Comparison of ENCODE assay signal across 7 mouse cellular contexts in the genomic region with DNA sequence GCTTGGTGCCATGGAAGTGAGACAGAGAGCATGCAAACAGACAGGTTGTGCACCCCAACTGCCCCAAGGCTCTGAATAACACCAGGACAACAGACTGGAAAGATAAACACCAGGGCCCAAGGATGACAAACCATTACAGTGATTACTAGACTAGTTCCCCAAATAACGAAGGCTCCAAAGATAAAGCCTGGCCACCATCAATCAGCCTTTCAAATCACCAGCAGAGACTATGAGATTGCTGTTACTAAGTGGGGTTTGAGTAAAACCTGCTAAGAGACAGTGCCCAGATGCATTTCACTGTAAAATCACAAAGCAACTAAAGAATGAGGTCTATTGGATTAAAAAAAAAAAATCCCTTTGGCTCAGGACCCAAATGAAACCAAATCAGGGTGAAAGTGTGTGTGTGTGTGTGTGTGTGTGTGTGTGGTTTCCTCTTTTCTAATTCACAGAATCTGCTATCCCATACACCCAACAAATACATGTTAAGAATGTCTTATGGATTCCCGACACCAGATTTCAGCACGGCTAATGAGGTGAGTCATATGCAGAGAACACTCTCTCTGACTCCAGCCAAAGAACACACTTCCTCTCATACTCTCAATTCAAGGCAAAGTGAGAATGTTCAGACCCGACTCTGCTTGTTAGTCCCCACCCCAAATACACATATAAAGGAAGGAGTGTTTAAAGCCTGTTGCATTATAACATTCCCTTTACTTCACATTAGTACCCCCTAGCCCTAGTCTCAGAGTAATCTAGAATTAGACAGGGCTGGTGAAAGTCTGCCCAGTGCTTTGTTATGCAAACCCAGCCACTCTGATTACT. TPM values are rescaled to one million over a fixed set of nuclear protein-coding genes. Genes with fewer than 3 reads are reported as not detected.
DNase-seq lines count a peak whose midpoint lies in the region; ATAC-seq and TF ChIP-seq lines count a peak whose summit lies in the region.

No protein-coding gene starts in this region.

- peak overlapping the region; percentile 17; the same call in 1 of the 2 replicates for H3K4me2 ChIP-seq in lung, embryonic 16.5 days (ENCODE audit: low read depth, low read length)
- peak overlapping the region; percentile 88 for H3K4me2 ChIP-seq in embryonic facial prominence, embryonic 15.5 days (replicated peaks)
- H3K4me2 ChIP-seq in limb, embryonic 13.5 days (replicated peaks): peak overlapping the region; percentile 84
- peak overlapping the region; percentile 82 for H3K4me2 ChIP-seq in stomach, embryonic 14.5 days (replicated peaks; ENCODE audit: low read depth, low read length)

- no peaks in the 10 kb centered on the region for H3K27me3 ChIP-seq in lung, embryonic 16.5 days (ENCODE audit: control insufficient read depth, insufficient read depth, low read depth, low read length)
- no peaks in the 10 kb centered on the region for H3K27me3 ChIP-seq in embryonic facial prominence, embryonic 15.5 days
- H3K27me3 ChIP-seq in limb, embryonic 13.5 days: no peaks in the 10 kb centered on the region
- no peaks in the 10 kb centered on the region for H3K27me3 ChIP-seq in stomach, embryonic 14.5 days (ENCODE audit: control insufficient read depth, insufficient read depth, low read length)

- no peak for TF ChIP-seq POLR2A in lung, adult 2 months (IDR thresholded peaks at IDR 0.05; ENCODE audit: borderline replicate concordance, extremely low read depth, low read depth, low read length)

- WGBS in lung, embryonic 16.5 days: 6% methylated on average over 4 of the region's 4 CpGs
- WGBS in lung, adult 2 months: 12% methylated on average over 4 of the region's 4 CpGs
- WGBS in embryonic facial prominence, embryonic 15.5 days: 13% methylated on average over 4 of the region's 4 CpGs
- 20% methylated on average over 4 of the region's 4 CpGs for WGBS in limb, embryonic 13.5 days
- 8% methylated on average over 4 of the region's 4 CpGs for WGBS in stomach, embryonic 14.5 days

- H3K9ac ChIP-seq in lung, embryonic 16.5 days (ENCODE audit: low read length): no peak overlapping the region
- no peak overlapping the region for H3K9ac ChIP-seq in embryonic facial prominence, embryonic 15.5 days
- 0 out of 2 replicates have a peak overlapping the region, but pooled peaks have one; percentile 19 for H3K9ac ChIP-seq in limb, embryonic 13.5 days
- no peak overlapping the region for H3K9ac ChIP-seq in stomach, embryonic 14.5 days (replicated peaks; ENCODE audit: low read depth, low read length)

- ATAC-seq in lung, embryonic 16.5 days (ENCODE audit: low read depth): no peak
- no peak for ATAC-seq in embryonic facial prominence, embryonic 15.5 days (ENCODE audit: insufficient number of reproducible peaks, low FRiP score, low TSS enrichment, low read depth)
- ATAC-seq in limb, embryonic 13.5 days (ENCODE audit: low FRiP score, low read depth): no peak
- ATAC-seq in stomach, embryonic 14.5 days (ENCODE audit: insufficient number of reproducible peaks, insufficient read depth, low FRiP score, low read depth): no peak

- peaks cover 71% of the 10 kb centered on the region for H3K4me1 ChIP-seq in lung, embryonic 16.5 days (replicated peaks; ENCODE audit: control insufficient read depth, insufficient read depth, low read length)
- H3K4me1 ChIP-seq in lung, adult 2 months (ENCODE audit: control insufficient read depth, insufficient read depth, low read length): peaks cover 42% of the 10 kb centered on the region
- peaks cover 85% of the 10 kb centered on the region for H3K4me1 ChIP-seq in embryonic facial prominence, embryonic 15.5 days
- peaks cover 84% of the 10 kb centered on the region for H3K4me1 ChIP-seq in limb, embryonic 13.5 days
- H3K4me1 ChIP-seq in stomach, embryonic 14.5 days (ENCODE audit: control insufficient read depth, insufficient read depth, low read length): peaks cover 66% of the 10 kb centered on the region

- no peaks in the 10 kb centered on the region for H3K9me3 ChIP-seq in lung, embryonic 16.5 days (ENCODE audit: control insufficient read depth, low read length)
- H3K9me3 ChIP-seq in embryonic facial prominence, embryonic 15.5 days (replicated peaks): no peaks in the 10 kb centered on the region
- no peaks in the 10 kb centered on the region for H3K9me3 ChIP-seq in limb, embryonic 13.5 days
- H3K9me3 ChIP-seq in stomach, embryonic 14.5 days (ENCODE audit: control insufficient read depth, low read depth, low read length): no peaks in the 10 kb centered on the region

- no peaks in the 10 kb centered on the region for H3K36me3 ChIP-seq in lung, embryonic 16.5 days (ENCODE audit: control insufficient read depth, insufficient read depth, low read length)
- peaks cover under 1% of the 10 kb centered on the region; the same call in 1 of the 2 replicates for H3K36me3 ChIP-seq in embryonic facial prominence, embryonic 15.5 days
- no peaks in the 10 kb centered on the region; the same call in 1 of the 2 replicates for H3K36me3 ChIP-seq in limb, embryonic 13.5 days
- no peaks in the 10 kb centered on the region; the same call in 1 of the 2 replicates for H3K36me3 ChIP-seq in stomach, embryonic 14.5 days (ENCODE audit: control insufficient read depth, insufficient read depth, low read length)

- TF ChIP-seq CTCF in lung, adult 2 months (IDR thresholded peaks at IDR 0.05; ENCODE audit: insufficient read depth, low read length): no peak

- H3K4me3 ChIP-seq in lung, embryonic 16.5 days (ENCODE audit: low read length): no peak overlapping the region
- H3K4me3 ChIP-seq in lung, adult 2 months (replicated peaks; ENCODE audit: extremely low read depth, low read depth, low read length): no peak overlapping the region
- peak overlapping the region; percentile 20 for H3K4me3 ChIP-seq in embryonic facial prominence, embryonic 15.5 days (replicated peaks)
- H3K4me3 ChIP-seq in limb, embryonic 13.5 days: no peak overlapping the region
- H3K4me3 ChIP-seq in stomach, embryonic 14.5 days (ENCODE audit: low read depth, low read length): no peak overlapping the region

- peak overlapping the region; percentile 50 for H3K27ac ChIP-seq in lung, embryonic 16.5 days (ENCODE audit: low read length)
- H3K27ac ChIP-seq in embryonic facial prominence, embryonic 15.5 days (replicated peaks): peak overlapping the region; percentile 71
- H3K27ac ChIP-seq in limb, embryonic 13.5 days: no peak overlapping the region
- H3K27ac ChIP-seq in stomach, embryonic 14.5 days (ENCODE audit: low read length): peak overlapping the region; percentile 30; the same call in 1 of the 2 replicates

- no peak for DNase-seq in lung, adult 2 months
- no peak for DNase-seq in c-Kit-positive CD71-positive TER-119-positive erythroid progenitor cells, embryonic 14.5 days (ENCODE audit: low spot score)
- no peak for DNase-seq in cerebellum, adult 9-11 months

RNA-seq across cellular contexts. Expression of a gene that starts 4.4 kb away (rescaled TPM):
- 115 and 118 TPM in 2 replicates for polyA plus RNA-seq in lung, embryonic 16.5 days (2015; fragmentation: Nextera tagmentation; extraction: Ambion mirVana)
- polyA plus RNA-seq in lung, adult 2 months (2012; rRNA removed): 267 and 269 TPM in 2 replicates
- polyA plus RNA-seq in embryonic facial prominence, embryonic 15.5 days (2015; fragmentation: Nextera tagmentation; extraction: Ambion mirVana): 116 and 123 TPM in 2 replicates
- polyA plus RNA-seq in limb, embryonic 13.5 days (2015; fragmentation: Nextera tagmentation; extraction: Ambion mirVana): 59.6 and 63.5 TPM in 2 replicates
- 167 and 190 TPM in 2 replicates for polyA plus RNA-seq in stomach, embryonic 14.5 days (2014; fragmentation: Nextera tagmentation; extraction: Ambion mirVana)

Comparison
In these comparisons a context has a peak if more than half of its experiments do, and no peak if none do; other contexts are left out.
1. H3K4me2 ChIP-seq: peak in every context shown above with its lines; median percentile 88 in embryonic facial prominence, embryonic 15.5 days; 84 in limb, embryonic 13.5 days; 82 in stomach, embryonic 14.5 days; 17 in lung, embryonic 16.5 days.